Mouse (Mus musculus) neural tube, embryonic 11.5 days (tissue): ENCODE data around the gene Cers3. TPM values are rescaled to one million over a fixed set of nuclear protein-coding genes. Genes with fewer than 3 reads are reported as not detected.
A peak's percentile ranks its signal among the peaks of the same experiment; 100 is the strongest.

ENCODE experiments used
- ATAC-seq: fragments of 200-750 bp; cut with Nextera tagmentation; 2 replicates; pipeline ENCODE4 v1.8.0; 2017; ENCODE audit warnings: moderate number of reproducible peaks, mild to moderate bottlenecking, moderate TSS enrichment, moderate library complexity; ENCODE audit not compliant: insufficient read depth, low FRiP score, low TSS enrichment
- DNase-seq: peaks from one replicate; pipeline ENCODE4 v3.0.0-alpha.2; 2015; ENCODE audit warnings: low spot score
- H3K27ac ChIP-seq: fragments of 300-500 bp; sonication (generic); 2 replicates; pipeline ENCODE4 v1.5.1; 2014; ENCODE audit warnings: low read depth, mild to moderate bottlenecking, low read length
- H3K27me3 ChIP-seq: fragments of 300-500 bp; sonication (generic); 2 replicates; pipeline ENCODE4 v1.6.1; 2014; ENCODE audit warnings: mild to moderate bottlenecking, low read length, mixed read lengths; ENCODE audit not compliant: control insufficient read depth, insufficient read depth
- H3K36me3 ChIP-seq: fragments of 300-500 bp; sonication (generic); 2 replicates; pipeline ENCODE4 v1.6.1; 2014; ENCODE audit warnings: mild to moderate bottlenecking, low read length, moderate library complexity, mixed read lengths; ENCODE audit not compliant: control insufficient read depth, insufficient read depth
- H3K4me1 ChIP-seq: fragments of 300-500 bp; sonication (generic); 2 replicates; pipeline ENCODE4 v1.6.1; 2014; ENCODE audit warnings: low read length, mixed read lengths; ENCODE audit not compliant: control insufficient read depth, insufficient read depth
- H3K4me2 ChIP-seq: fragments of 300-500 bp; sonication (generic); 2 replicates; pipeline ENCODE4 v1.6.1; 2014; ENCODE audit warnings: low read depth, mild to moderate bottlenecking, moderate library complexity
- H3K4me3 ChIP-seq: fragments of 300-500 bp; sonication (generic); 2 replicates; pipeline ENCODE4 v1.5.1; 2014; ENCODE audit warnings: low read depth, low read length
- H3K9ac ChIP-seq: fragments of 300-500 bp; sonication (generic); 2 replicates; pipeline ENCODE4 v1.6.1; 2014; ENCODE audit warnings: mild to moderate bottlenecking, low read length
- H3K9me3 ChIP-seq: fragments of 300-500 bp; sonication (generic); 2 replicates; pipeline ENCODE4 v1.6.1; 2016; ENCODE audit warnings: low read length; ENCODE audit not compliant: control insufficient read depth
- WGBS: fragments of 180-500 bp; shearing (Covaris S2); extraction: QIAGEN DNeasy Blood & Tissue Kit; methylation state at CpG from one replicate; pipeline ENCODE4 v1.1.7; 2014; 5-methylcytosine and 5-hydroxymethylcytosine counted together
- polyA plus RNA-seq: library from polyadenylated mRNA; unstranded; fragments of >200 nt; fragmentation: Nextera tagmentation; extraction: Ambion mirVana; gene quantifications from 2 replicates; pipeline ENCODE4 v1.2.1, GENCODE M21; 2014

The Cers3 gene
- 0.73 and 0.94 TPM in 2 replicates for polyA plus RNA-seq

DNA sequence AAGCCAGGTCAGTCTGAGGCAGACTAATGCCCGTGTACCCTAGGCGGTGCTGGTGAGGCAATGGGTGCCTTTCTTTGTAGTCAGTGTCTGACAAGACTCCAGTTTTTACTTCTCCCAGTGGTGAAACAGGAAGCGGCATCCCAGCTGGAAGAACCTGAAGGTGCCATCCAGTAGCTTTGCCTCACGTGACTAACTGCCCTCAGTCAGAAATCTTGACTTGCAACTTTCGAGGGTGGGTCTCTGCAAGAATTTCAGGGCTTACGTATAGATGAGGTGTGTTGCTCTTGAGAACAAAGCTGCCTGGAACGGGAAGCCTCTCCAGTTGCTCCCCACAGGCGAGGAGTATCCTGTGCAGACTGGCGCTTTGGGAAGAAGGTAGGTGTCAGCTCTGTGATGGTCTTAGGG lies at the start of gene Cers3:
Gene Cers3, plus strand, starts transcription at position 128 of the 405 bp plus-strand sequence.
- H3K9ac ChIP-seq: no peak within 1 kb of the TSS
- H3K4me3 ChIP-seq: no peak within 1 kb of the TSS
- ATAC-seq (no peak), DNase-seq (no peak)
- H3K4me1 ChIP-seq: no peaks in the 10 kb centered on the region; the same call in 1 of the 2 replicates
- H3K27me3 ChIP-seq: no peaks in the 10 kb centered on the region
- H3K9me3 ChIP-seq: no peaks in the 10 kb centered on the region
- H3K36me3 ChIP-seq: no peaks in the 10 kb centered on the region
- no peak within 1 kb of the TSS for H3K27ac ChIP-seq
- 70% methylated on average over 9 of the region's 9 CpGs for WGBS
- H3K4me2 ChIP-seq: no peak within 1 kb of the TSS

- H3K27ac ChIP-seq: no peak overlapping the region
- DNase-seq: no peak
- H3K4me3 ChIP-seq: no peak overlapping the region
- H3K4me2 ChIP-seq: no peak overlapping the region
- 0 out of 2 replicates have a peak, but pooled peaks cover 4% of the 10 kb centered on the region for H3K4me1 ChIP-seq
- no peak overlapping the region for H3K9ac ChIP-seq
- 80% methylated on average over 7 of the region's 7 CpGs for WGBS
- H3K27me3 ChIP-seq: no peaks in the 10 kb centered on the region
- H3K36me3 ChIP-seq: no peaks in the 10 kb centered on the region
- ATAC-seq: no peak
- H3K9me3 ChIP-seq: no peaks in the 10 kb centered on the region
These were observed 48.8 kb upstream of the Cers3 start for GRCm38 (mm10) chr7:66694467-66694866.

DNA sequence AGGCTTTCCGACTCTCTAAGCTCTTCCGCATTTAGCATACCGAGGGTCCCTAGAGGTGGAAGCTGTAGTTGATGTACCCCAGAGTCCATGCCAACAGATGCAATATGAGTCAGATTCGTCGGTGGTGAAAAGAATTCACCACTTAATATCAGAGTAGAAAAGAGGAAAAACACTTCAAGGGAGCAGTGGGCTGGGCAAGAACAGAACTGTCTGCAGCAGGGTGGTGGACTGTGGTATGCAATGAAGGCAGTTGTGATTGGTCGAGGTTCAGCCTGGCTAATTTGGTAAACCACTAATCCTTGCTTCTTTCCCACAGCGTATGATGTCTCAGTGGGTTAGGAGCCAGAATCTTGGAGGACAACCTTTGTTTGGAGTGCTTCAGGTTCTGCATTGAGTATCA lies 40.6 kb upstream of the Cers3 start:
- 94% methylated on average over 7 of the region's 7 CpGs for WGBS
- ATAC-seq (no peak), DNase-seq (no peak)

GRCm38 (mm10) chr7:66704631-66705030 lies 38.7 kb upstream of the Cers3 start:
- Histone ChIP-seq H3K36me3 (peaks cover 5% of the 10 kb centered on the region; the same call in 1 of the 2 replicates), H3K4me1 (no peaks in the 10 kb centered on the region), H3K9ac (no peak overlapping the region), H3K9me3 (no peaks in the 10 kb centered on the region), H3K4me2 (no peak overlapping the region), H3K27ac (no peak overlapping the region), H3K27me3 (no peaks in the 10 kb centered on the region), H3K4me3 (no peak overlapping the region)
- no peak for ATAC-seq
- no peak for DNase-seq
- WGBS: 98% methylated on average over 3 of the region's 3 CpGs

More for the DNA sequence above, 40.6 kb upstream of the Cers3 start:
- H3K4me1 ChIP-seq: no peaks in the 10 kb centered on the region
- 0 out of 2 replicates have a peak, but pooled peaks cover 3% of the 10 kb centered on the region for H3K36me3 ChIP-seq
- H3K27me3 ChIP-seq: no peaks in the 10 kb centered on the region
- H3K9ac ChIP-seq: no peak overlapping the region
- H3K27ac ChIP-seq: no peak overlapping the region
- H3K4me3 ChIP-seq: no peak overlapping the region
- H3K4me2 ChIP-seq: no peak overlapping the region
- H3K9me3 ChIP-seq: no peaks in the 10 kb centered on the region

DNA sequence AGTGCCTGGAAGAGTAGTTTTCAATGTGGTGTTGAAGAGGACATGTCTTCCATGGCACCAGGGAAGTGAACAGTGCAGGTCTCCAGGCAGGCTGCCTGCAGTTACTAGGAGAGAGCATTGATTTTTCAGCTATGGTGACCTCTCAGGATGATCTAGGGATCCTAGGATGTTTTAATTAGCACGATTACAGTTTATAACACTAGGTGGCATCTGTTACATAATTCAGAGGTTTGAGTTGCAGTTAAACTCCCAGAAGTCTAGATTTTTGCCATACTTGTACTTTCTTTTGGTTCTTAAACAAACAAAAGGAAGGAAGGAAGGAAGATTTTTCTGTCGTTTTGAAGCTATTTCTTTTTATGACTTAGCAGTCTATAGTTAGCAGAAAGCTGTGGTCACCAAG lies 32.1 kb upstream of the Cers3 start:
- H3K27me3 ChIP-seq: no peaks in the 10 kb centered on the region
- no peak overlapping the region for H3K9ac ChIP-seq
- H3K4me1 ChIP-seq: no peaks in the 10 kb centered on the region
- H3K4me2 ChIP-seq: no peak overlapping the region
- DNase-seq (no peak), ATAC-seq (no peak)
- H3K9me3 ChIP-seq: no peaks in the 10 kb centered on the region
- 69% methylated on average over 2 of the region's 2 CpGs for WGBS
- no peak overlapping the region for H3K27ac ChIP-seq
- H3K36me3 ChIP-seq: peaks cover 2% of the 10 kb centered on the region; the same call in 1 of the 2 replicates
- H3K4me3 ChIP-seq: no peak overlapping the region

DNA sequence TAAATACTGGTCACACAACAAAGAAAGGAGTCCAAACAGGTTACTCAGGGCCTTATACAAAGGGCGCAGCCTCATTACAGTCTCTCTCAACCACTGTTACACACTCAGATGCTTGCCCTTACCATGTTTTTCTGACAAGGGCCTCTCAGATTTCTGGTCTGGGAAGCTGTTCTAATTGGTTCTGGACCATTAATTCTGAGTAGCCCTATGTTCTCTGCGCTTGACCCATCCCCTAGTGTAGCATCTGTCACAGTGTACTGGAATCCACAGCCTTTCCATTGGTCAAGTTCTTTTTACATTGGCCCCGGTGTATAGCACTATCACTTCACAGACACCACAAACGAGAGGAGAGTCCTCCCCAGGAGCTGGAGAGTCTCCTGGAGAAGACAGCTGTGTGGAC lies 18.8 kb upstream of the Cers3 start:
- no peaks in the 10 kb centered on the region; the same call in 1 of the 2 replicates for H3K36me3 ChIP-seq
- no peaks in the 10 kb centered on the region for H3K9me3 ChIP-seq
- ATAC-seq (peak; percentile 53), DNase-seq (no peak)
- no peak overlapping the region for H3K9ac ChIP-seq
- H3K27ac ChIP-seq: no peak overlapping the region
- no peak overlapping the region for H3K4me3 ChIP-seq
- H3K4me1 ChIP-seq: 0 out of 2 replicates have a peak, but pooled peaks cover 2% of the 10 kb centered on the region
- WGBS: 47% methylated on average over 4 of the region's 4 CpGs
- no peak overlapping the region for H3K4me2 ChIP-seq
- 0 out of 2 replicates have a peak, but pooled peaks cover 6% of the 10 kb centered on the region for H3K27me3 ChIP-seq

DNA sequence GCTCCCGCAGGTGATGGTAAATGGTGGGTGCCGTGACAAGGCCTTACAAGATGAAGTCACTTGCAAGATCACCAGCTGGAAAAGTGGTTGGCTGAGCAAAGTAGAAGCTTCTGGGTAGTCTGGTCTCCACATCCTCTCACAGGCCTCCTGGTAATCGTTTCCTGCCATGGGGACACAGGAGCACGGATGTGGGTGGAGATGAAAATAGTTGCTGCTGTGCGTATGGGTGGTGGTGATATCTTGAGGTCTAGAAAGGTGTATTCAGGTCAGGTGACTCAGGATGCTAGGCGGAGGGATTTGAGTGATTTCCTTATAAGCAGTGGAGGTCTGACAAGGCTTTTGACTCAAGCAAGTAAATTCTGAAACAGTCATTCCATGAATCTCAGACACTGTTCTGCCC lies 18.4 kb upstream of the Cers3 start:
- Histone ChIP-seq H3K4me2 (no peak overlapping the region), H3K4me1 (0 out of 2 replicates have a peak, but pooled peaks cover 2% of the 10 kb centered on the region), H3K4me3 (no peak overlapping the region), H3K27ac (no peak overlapping the region), H3K9me3 (no peaks in the 10 kb centered on the region), H3K27me3 (0 out of 2 replicates have a peak, but pooled peaks cover 6% of the 10 kb centered on the region), H3K9ac (no peak overlapping the region), H3K36me3 (no peaks in the 10 kb centered on the region; the same call in 1 of the 2 replicates)
- 78% methylated on average over 6 of the region's 6 CpGs for WGBS
- ATAC-seq (no peak), DNase-seq (no peak)

- WGBS: 96% methylated on average over 6 of the region's 6 CpGs
- no peak overlapping the region for H3K4me3 ChIP-seq
- H3K9me3 ChIP-seq: no peaks in the 10 kb centered on the region
- H3K9ac ChIP-seq: no peak overlapping the region
- no peaks in the 10 kb centered on the region for H3K36me3 ChIP-seq
- 0 out of 2 replicates have a peak, but pooled peaks cover 2% of the 10 kb centered on the region for H3K4me1 ChIP-seq
- H3K4me2 ChIP-seq: no peak overlapping the region
- ATAC-seq (no peak), DNase-seq (no peak)
- no peak overlapping the region for H3K27ac ChIP-seq
- 0 out of 2 replicates have a peak, but pooled peaks cover 4% of the 10 kb centered on the region for H3K27me3 ChIP-seq
These were observed 15.2 kb upstream of the Cers3 start for GRCm38 (mm10) chr7:66728072-66728471.

- H3K27me3 ChIP-seq: 0 out of 2 replicates have a peak, but pooled peaks cover 4% of the 10 kb centered on the region
- no peak for ATAC-seq
- no peak overlapping the region for H3K4me3 ChIP-seq
These were observed 14.1 kb upstream of the Cers3 start for GRCm38 (mm10) chr7:66729232-66729631.

More at GRCm38 (mm10) chr7:66729232-66729631, 14.1 kb upstream of the Cers3 start:
- no peaks in the 10 kb centered on the region for H3K36me3 ChIP-seq
- no peak overlapping the region for H3K4me2 ChIP-seq
- 80% methylated on average over 2 of the region's 2 CpGs for WGBS
- H3K4me1 ChIP-seq: 0 out of 2 replicates have a peak, but pooled peaks cover 2% of the 10 kb centered on the region
- H3K9ac ChIP-seq: no peak overlapping the region
- H3K27ac ChIP-seq: no peak overlapping the region
- DNase-seq: no peak
- H3K9me3 ChIP-seq: no peaks in the 10 kb centered on the region
